Mouse (Mus musculus) liver, embryonic 14.5 days (tissue): Measurements from ENCODE around the gene Crcp.

Experiments
- CTCF ChIP-seq: IDR thresholded peaks from 2 replicates; pipeline ENCODE4 v1.5.1; 2016; ENCODE audit warnings: antibody characterized with exemption, low read depth, control low read depth
- EP300 ChIP-seq: IDR thresholded peaks from 2 replicates; pipeline ENCODE4 v1.6.1; 2016; ENCODE audit warnings: antibody characterized with exemption, low read depth

GRCm38 (mm10) chr5:130023767-130024539, 5.1 kb upstream of the Crcp start:
- TF ChIP-seq EP300: no peak
- peak; percentile 94 for TF ChIP-seq CTCF
